Mouse (Mus musculus) heart, adult 9 months (tissue): Measurements from ENCODE around the gene Miga2.

Source experiments
- DNase-seq, 2 experiments: peaks; one replicate each; pipeline ENCODE4 v3.0.0; 2022; ENCODE audit warnings: low spot score in 2 of 2

The Miga2 gene

DNA sequence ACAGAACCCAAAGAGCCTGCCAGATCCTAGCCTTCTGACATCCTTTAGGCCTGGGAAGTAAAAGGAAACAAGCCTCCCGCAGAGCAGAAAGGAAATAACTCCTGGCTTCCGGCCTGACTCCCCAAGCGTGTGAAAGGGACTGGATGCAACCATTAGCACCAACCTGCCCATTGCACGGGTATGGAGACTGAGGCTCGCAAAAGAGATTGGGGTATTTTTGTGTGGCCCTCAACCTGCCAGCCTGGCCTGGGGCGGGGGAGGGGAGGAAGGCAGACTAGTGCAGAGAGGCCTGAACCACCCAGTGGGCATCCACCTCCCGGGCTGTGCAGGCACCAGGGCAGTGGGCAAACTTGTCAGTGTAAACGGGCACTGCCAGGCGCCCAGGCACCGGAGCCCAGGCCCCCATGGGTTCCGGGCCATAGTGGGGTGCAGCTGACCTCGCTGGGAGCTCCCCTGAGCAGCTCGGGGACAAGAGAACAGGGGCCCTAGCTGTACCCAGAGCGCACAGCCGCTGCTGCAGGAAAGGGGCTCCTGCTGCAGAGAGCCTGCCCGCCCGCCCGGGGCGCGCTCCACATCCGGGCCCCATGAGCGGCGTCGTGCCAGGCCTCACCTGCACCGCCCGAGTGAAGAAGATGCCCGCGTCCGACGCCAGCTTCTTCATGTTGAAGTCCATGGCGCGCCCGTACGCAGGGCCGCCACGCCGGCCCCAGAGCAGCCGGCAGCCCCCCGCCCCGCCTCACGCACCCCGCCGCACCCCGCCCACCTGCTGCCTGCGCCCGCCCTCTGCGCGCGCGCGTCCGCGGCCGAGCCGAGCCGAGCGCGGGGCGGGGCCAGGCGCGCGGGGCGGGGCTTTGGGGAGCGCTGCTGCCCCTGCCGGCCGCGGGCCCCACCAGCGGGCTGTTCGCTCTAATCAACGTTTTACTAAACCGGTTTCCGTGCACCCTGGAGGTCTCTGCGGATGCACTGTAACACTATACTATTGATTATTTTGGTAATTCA lies 5.2 kb upstream of the Miga2 start, which contains the start of gene Sh3glb2:
TSS of gene Sh3glb2 (minus strand) at position 805 of the 999 bp plus-strand sequence.
- peak; percentile 76 to 77 for DNase-seq

- DNase-seq: no peak
Observed at GRCm38 (mm10) chr2:30360626-30361025, 3.4 kb upstream of the Miga2 start.

GRCm38 (mm10) chr2:30362865-30363264 lies 1.2 kb upstream of the Miga2 start:
- DNase-seq: no peak

GRCm38 (mm10) chr2:30365281-30366069 lies 1.4 kb downstream of the Miga2 start:
- no peak for DNase-seq

- no peak for DNase-seq
Observed at GRCm38 (mm10) chr2:30366203-30366602, 2.2 kb downstream of the Miga2 start.

- no peak for DNase-seq
Observed at GRCm38 (mm10) chr2:30371544-30371943, 7.5 kb downstream of the Miga2 start.

GRCm38 (mm10) chr2:30372726-30373125 lies 8.7 kb downstream of the Miga2 start:
- DNase-seq: no peak

DNA sequence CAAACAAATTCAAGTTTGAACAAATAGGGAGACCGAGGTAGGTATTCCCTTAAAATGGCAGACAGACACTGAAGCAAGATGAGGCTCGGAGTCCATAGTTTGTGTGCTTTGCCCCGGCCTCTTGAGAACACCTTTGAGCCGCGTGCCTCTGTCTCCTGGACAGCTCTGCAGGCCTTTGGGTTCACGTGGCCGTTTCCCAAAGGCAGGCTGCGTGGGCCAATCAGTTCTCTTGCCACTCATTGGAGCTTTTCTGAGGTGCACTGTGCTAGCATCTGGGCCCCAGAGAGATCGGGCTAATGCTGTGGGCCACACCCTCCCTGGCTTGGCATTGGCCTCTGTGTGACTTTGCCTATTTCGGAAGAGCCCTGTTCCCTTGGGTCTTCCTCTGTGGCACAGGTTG lies 11.9 kb downstream of the Miga2 start:
- no peak for DNase-seq

DNA sequence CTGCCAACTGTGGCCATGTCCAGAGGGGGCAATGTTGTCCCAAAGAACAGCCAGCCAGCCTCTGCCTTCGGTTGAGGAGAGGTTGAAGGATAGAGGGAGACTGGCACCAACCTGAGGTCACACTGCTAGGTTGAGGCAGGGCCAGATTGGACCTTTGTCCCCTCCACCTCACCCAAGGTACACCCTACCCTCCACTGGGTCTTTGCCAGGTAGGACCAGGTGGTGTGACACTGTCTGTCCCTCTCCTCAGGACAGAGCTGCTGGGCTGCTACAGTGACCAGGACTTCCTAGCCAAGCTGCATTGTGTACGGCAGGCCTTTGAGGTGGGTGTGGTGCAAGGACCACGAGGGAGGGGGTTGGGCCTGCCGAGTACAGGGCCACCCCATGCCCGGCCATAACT lies 13.7 kb downstream of the Miga2 start:
- no peak for DNase-seq

GRCm38 (mm10) chr2:30379307-30379706 lies 15.3 kb downstream of the Miga2 start:
- DNase-seq: no peak

GRCm38 (mm10) chr2:30380564-30381376 lies 16.7 kb downstream of the Miga2 start:
- no peak for DNase-seq

- peak; percentile 46 to 73 for DNase-seq
Observed at GRCm38 (mm10) chr2:30381377-30381725, 17.3 kb downstream of the Miga2 start.

DNA sequence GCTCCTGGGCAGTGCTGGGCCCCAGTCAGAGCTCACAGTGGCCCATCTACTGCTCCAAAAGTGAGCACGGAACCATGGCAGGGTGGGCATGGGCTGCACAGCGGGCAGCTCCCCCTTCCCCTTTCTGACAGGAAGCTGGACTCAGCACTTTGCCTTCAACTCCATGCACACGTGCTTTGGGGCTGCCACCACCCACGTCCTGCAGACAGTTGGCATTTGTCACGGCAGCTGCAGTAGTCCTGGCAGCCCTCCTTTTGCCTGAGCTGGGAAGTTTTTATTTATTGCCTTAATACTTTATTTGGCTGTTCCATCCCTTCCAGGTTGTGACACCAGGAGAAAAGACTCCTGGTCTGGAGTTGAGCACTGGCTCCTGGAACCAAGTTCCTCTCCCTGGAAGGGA lies 20.8 kb downstream of the Miga2 start:
- no peak for DNase-seq

DNA sequence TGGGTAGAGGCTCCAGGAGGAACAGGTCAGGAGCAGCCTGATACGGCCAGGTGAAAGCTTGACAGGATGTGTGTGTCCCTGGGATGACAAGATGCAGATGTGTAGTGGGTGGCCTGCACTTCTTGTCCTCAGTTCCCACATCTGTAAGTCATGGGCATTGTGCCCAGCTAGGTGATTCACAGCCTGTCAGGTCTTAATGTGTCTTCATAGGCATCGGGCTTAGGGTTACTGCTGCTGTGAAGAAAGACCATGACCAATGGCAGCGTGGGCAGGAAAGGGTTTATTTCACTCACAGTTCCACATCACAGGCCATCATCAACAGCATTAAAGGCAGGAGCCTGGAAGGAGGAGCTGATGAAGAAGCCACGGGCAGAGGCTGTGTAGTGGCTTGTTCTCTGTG lies 21.6 kb downstream of the Miga2 start:
- DNase-seq: no peak

DNA sequence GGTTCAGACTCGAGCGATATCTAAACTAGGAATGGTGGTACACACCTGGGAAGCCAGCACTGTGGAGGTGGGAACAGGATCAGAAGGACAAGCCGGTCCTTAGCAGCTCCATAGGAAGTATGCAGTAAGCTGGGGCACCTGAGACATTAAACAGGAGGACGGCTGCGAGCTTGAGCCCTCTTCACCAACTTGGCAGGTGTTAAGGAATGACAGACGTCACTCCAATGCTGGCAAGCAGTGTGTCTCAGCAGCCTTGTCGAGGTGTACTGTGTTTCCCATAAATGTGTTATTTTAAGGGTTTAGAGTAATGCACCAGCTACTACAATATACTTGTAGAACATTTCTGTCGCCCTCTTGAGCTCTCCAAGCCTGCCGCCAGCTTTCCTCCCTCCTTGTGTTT lies 22.9 kb downstream of the Miga2 start:
- DNase-seq: no peak

DNA sequence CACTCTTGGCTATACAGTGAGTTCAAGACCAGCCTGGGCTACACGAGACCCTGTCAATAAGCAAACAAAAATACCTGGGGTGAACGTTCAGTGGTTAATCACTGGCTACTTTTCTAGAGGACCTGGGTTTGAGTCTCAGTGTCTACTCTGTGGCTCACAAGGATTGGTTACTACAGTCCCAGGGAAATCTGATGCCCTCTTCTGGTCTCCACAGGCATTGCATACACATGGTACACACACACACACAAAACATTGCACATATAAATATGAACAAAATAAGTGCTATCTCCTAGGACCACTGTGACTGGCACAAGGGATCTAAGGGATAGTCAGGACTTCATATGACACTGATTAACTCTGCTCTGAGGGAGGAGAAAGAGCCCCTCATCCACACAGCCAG lies 25.0 kb downstream of the Miga2 start:
- no peak for DNase-seq

DNA sequence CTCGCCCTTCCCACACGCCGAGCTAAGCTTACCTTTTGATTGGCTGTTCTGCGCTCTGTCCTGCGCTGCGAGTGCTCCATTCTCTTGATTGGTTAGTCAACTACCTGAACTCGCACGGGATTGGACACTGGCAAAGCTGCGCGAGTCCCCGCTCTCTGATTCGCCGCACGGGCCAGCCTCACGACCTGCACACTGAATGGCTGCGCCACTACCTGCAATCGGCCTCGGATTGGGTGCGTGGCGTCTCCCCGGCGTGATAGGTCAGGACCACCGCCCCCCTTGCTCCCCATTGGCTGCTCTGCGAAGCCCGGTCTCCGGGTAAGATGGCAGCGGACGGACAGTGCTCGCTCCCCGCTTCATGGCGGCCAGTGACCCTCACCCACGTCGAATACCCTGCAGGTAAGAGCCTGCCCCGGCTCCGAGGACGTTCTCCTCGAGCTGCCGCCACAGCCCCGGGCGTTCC lies 28.1 kb downstream of the Miga2 start, which contains the start of gene Dolpp1:
TSS of gene Dolpp1 (plus strand) at position 141 of the 463 bp plus-strand sequence.
- peak; percentile 96 to 98 for DNase-seq

GRCm38 (mm10) chr2:30392577-30393369 lies 28.7 kb downstream of the Miga2 start:
- peak; percentile 83 to 84 for DNase-seq

DNA sequence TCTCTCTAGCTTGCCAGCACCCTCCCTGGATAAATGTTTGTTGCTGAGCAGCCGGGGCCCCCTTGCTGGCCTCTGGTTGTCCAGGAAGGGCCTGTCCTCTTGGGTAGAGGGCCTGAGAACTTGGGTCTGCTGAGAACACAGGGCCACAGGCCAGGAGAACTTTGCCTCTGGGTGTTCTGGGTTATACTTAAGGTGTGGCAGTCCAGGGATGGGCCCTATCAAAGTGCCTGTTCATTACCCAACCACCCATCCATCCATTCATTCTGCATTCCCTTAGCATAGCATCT lies 29.3 kb downstream of the Miga2 start:
- DNase-seq: no peak

- DNase-seq: no peak
Observed at GRCm38 (mm10) chr2:30395757-30396156, 31.7 kb downstream of the Miga2 start.

GRCm38 (mm10) chr2:30396246-30396645 lies 32.2 kb downstream of the Miga2 start:
- DNase-seq: no peak
